ENCODE assay signal across 13 mouse cellular contexts in the genomic region with DNA sequence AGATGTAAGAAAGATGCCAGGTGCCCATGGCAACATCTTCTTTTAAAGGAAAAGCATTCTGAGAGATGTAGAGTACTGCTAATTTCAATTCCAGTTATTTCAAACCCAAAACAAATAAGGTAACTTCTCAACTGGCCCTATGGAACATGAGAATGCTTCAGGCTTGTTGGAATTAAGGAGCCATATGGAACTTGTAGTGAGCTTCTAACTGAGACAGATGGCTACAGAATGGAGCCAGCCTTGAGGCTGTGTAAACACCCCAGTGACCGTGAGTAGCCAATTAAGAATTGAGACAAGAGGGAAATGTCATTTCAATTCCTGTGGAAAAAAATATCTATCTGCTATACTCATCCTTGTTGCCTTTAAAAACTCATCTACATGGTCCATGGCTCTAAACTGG.
DNase-seq lines count a peak whose midpoint lies in the region; ATAC-seq and TF ChIP-seq lines count a peak whose summit lies in the region.
"Had no signal": no experiment of that assay in that cellular context is flagged by ENCODE, and none has a peak within 500 bp of the region (broad histone marks: within the 10 kb centered on the region; RNA-seq: fewer than 3 reads in every experiment).

No protein-coding gene starts in this region.

- H3K9ac ChIP-seq in embryonic facial prominence, embryonic 11.5 days (replicated peaks; ENCODE audit: low read length) = no peak overlapping the region
- H3K9ac ChIP-seq: heart, embryonic 15.5 days; kidney, embryonic 15.5 days; limb, embryonic 12.5 days had no signal

- no peak for TF ChIP-seq POLR2A in lung, adult 2 months (IDR thresholded peaks at IDR 0.05; ENCODE audit: borderline replicate concordance, extremely low read depth, low read depth, low read length)

- no peak overlapping the region for H3K27ac ChIP-seq in left cerebral cortex, adult 2 months
- H3K27ac ChIP-seq in embryonic facial prominence, embryonic 11.5 days (replicated peaks; ENCODE audit: low read depth, low read length) = no peak overlapping the region
- H3K27ac ChIP-seq: heart, embryonic 15.5 days; kidney, embryonic 15.5 days; limb, embryonic 12.5 days had no signal

- no peak for ATAC-seq in embryonic facial prominence, embryonic 11.5 days (replicated peaks; ENCODE audit: insufficient number of reproducible peaks, low FRiP score, low TSS enrichment, low read depth)

- no peaks in the 10 kb centered on the region for H3K36me3 ChIP-seq in embryonic facial prominence, embryonic 11.5 days (replicated peaks; ENCODE audit: control insufficient read depth, insufficient read depth, low read depth, low read length)
- H3K36me3 ChIP-seq: heart, embryonic 15.5 days; kidney, embryonic 15.5 days; limb, embryonic 12.5 days had no signal

- no peaks in the 10 kb centered on the region for H3K9me3 ChIP-seq in embryonic facial prominence, embryonic 11.5 days (replicated peaks; ENCODE audit: control insufficient read depth, low read length)
- H3K9me3 ChIP-seq: heart, embryonic 15.5 days; kidney, embryonic 15.5 days; limb, embryonic 12.5 days had no signal

- DNase-seq in left cerebral cortex, adult 9 months (ENCODE audit: low spot score in 2 of 2) = peak; percentile 1 to 39
- no peak for DNase-seq in left cerebral cortex, adult 2 months (ENCODE audit: extremely low spot score in 1 of 2, low spot score in 2 of 2)
- DNase-seq in cerebellum, adult 8-10 months = peak; percentile 64
- peak; percentile 43 for DNase-seq in embryonic facial prominence, embryonic 11.5 days (ENCODE audit: low spot score)
- peak; percentile 47 for DNase-seq in left cerebral cortex, postnatal 4 days
- no peak for DNase-seq in adrenal gland, postnatal 25 days
- no peak for DNase-seq in spleen, postnatal 14 days (ENCODE audit: low spot score in 2 of 2)
- no peak for DNase-seq in lung, adult 2 months
- DNase-seq: thymus, postnatal 36 days had no signal

- TF ChIP-seq CTCF in left cerebral cortex, adult 2 months (IDR thresholded peaks at IDR 0.05) = no peak
- TF ChIP-seq CTCF in lung, adult 2 months (IDR thresholded peaks at IDR 0.05; ENCODE audit: insufficient read depth, low read length) = no peak

- H3K4me3 ChIP-seq in left cerebral cortex, adult 2 months = no peak overlapping the region
- H3K4me3 ChIP-seq in embryonic facial prominence, embryonic 11.5 days (ENCODE audit: low read depth, low read length) = no peak overlapping the region
- no peak overlapping the region for H3K4me3 ChIP-seq in lung, adult 2 months (replicated peaks; ENCODE audit: extremely low read depth, low read depth, low read length)
- H3K4me3 ChIP-seq: heart, embryonic 15.5 days; kidney, embryonic 15.5 days; limb, embryonic 12.5 days had no signal

- WGBS in embryonic facial prominence, embryonic 11.5 days = 20% methylated on average over 1 of the region's 1 CpGs
- 50% methylated on average over 1 of the region's 1 CpGs for WGBS in lung, adult 2 months

- H3K27me3 ChIP-seq in embryonic facial prominence, embryonic 11.5 days (ENCODE audit: control insufficient read depth, insufficient read depth, low read length) = no peaks in the 10 kb centered on the region
- H3K27me3 ChIP-seq: CH12.LX; heart, embryonic 15.5 days; kidney, embryonic 15.5 days; limb, embryonic 12.5 days had no signal

- no peak overlapping the region for H3K4me2 ChIP-seq in embryonic facial prominence, embryonic 11.5 days (ENCODE audit: low read depth, low read length)
- H3K4me2 ChIP-seq: heart, embryonic 15.5 days; kidney, embryonic 15.5 days; limb, embryonic 12.5 days had no signal

- H3K4me1 ChIP-seq in embryonic facial prominence, embryonic 11.5 days (ENCODE audit: control insufficient read depth, insufficient read depth, low read length) = no peaks in the 10 kb centered on the region
- H3K4me1 ChIP-seq in lung, adult 2 months (ENCODE audit: control insufficient read depth, insufficient read depth, low read length) = no peaks in the 10 kb centered on the region
- H3K4me1 ChIP-seq: heart, embryonic 15.5 days; kidney, embryonic 15.5 days; limb, embryonic 12.5 days had no signal

- intact Hi-C loops in left cerebral cortex, adult 2 months (cut with DNase I) = no loop called here
- intact Hi-C loops in left cerebral cortex, postnatal 4 days (cut with DNase I) = no loop called here

Comparison
In these comparisons a context has a peak if more than half of its experiments do, and no peak if none do; other contexts are left out.
1. DNase-seq: peak in left cerebral cortex, adult 9 months (2 of 2), cerebellum, adult 8-10 months (single experiment), embryonic facial prominence, embryonic 11.5 days (single experiment) and left cerebral cortex, postnatal 4 days (single experiment); none in left cerebral cortex, adult 2 months (0 of 2), adrenal gland, postnatal 25 days (single experiment), spleen, postnatal 14 days (0 of 2) and lung, adult 2 months (single experiment).